Mouse (Mus musculus) large intestine, adult 2 months (tissue): ENCODE data around the gene Cldn3. TPM values are rescaled to one million over a fixed set of nuclear protein-coding genes. Genes with fewer than 3 reads are reported as not detected.
A peak's percentile ranks its signal among the peaks of the same experiment; 100 is the strongest.
"Not testable (repeated sequence)": the region's sequence is repeated elsewhere in the genome, so short reads cannot be mapped to it uniquely, and the experiment has no call there.

Experiments used
- DNase-seq: peaks from one replicate; pipeline ENCODE4 v3.0.0-alpha.2; 2012; ENCODE audit warnings: low read depth, low spot score
- WGBS: fragments of 180-500 bp; shearing (Covaris S2); methylation state at CpG from one replicate; pipeline ENCODE4 v1.1.7; 2018; 5-methylcytosine and 5-hydroxymethylcytosine counted together
- polyA plus RNA-seq: library from polyadenylated mRNA; depleted of rRNA; stranded (reverse); fragments of >200 nt; gene quantifications from 2 replicates; pipeline ENCODE4 v1.2.3, GENCODE M21; 2012

Cldn3 gene
- polyA plus RNA-seq, 1 experiment = 796 TPM

DNA sequence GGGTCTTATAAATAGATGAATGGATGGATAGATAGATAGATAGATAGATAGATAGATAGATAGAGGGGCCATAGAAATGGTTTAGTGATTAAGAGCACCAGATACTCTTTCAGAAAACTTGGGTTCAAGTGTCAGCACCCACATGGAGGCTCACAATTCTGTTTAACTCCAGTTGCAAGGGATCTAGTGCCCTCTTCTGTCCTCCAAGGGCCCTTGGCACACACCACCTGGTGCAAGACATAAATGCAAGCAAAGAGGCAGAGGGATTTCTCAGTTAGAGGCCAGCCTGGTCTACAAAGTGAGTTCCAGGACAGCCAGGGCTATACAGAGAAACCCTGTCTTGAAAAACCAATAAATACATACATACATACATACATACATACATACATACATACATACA, 21.4 kb upstream of the Cldn3 start:
- DNase-seq = not testable (repeated sequence)

DNA sequence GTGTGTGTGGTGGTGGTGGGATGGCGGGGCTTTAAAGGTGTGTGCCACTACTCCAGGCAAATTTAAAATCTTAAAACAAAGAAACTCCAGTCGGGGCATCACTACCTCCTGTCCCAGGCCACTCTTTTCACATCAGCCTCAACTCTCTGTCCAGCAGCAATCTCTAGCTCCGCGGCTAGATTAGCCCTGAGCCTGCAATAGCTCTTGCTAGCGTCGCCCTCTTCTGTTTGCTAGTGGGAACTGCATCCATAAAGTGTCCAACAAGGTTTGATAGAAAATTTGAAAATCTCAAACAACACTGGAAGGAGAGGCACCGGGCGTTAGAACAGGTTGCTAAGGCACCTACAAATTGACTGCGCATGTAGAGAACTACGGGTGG, 20.6 kb upstream of the Cldn3 start:
- DNase-seq = no peak
- WGBS = 7% methylated on average over 10 of the region's 10 CpGs

DNA sequence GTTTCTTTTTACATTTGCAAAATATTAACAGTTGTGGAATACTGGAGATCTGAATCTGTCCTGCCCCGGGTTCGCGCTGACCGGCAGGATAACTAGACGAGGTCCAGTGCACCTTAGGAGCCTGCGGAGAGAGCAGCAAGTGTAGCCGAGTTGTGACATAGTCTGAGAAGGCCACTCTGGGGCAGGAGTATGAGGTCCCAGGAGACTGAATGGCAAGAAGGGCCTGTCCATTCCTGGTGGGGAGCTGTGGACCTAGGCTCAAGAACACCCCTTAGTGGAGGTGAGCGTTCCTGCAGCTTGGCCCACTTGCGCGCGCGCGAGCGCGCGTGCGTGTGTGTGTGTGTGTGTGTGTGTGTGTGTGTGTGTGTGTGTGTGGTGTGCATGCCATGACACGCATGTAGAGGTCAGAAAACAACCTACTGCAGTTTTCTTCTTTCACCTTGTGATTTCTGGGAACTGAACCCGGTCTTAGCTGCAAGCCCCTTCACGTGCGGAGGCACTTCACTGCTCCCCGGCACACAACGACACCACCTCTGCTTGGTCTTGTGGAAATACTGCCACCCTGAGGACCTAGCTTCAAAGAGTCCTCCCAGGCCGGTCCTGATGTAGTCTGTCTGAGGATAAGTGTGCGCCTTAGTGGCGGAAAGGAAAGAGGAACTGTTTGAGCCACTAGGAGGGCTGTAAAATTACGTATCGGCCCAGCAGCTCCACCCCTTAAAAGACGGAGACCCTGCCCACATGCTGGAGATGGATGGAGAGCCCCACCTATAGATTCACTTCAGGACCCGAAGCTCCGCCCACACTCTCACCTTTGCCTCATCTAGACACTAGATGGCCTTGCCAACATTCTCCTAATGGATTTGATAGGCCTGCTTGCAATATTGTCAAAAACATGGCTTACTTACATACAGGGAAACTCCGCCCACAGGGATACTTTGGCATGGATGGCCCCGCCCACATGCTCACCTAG, 19.9 kb upstream of the Cldn3 start:
- peak; percentile 98 for DNase-seq
- WGBS = 3% methylated on average over 32 of the region's 33 CpGs

DNA sequence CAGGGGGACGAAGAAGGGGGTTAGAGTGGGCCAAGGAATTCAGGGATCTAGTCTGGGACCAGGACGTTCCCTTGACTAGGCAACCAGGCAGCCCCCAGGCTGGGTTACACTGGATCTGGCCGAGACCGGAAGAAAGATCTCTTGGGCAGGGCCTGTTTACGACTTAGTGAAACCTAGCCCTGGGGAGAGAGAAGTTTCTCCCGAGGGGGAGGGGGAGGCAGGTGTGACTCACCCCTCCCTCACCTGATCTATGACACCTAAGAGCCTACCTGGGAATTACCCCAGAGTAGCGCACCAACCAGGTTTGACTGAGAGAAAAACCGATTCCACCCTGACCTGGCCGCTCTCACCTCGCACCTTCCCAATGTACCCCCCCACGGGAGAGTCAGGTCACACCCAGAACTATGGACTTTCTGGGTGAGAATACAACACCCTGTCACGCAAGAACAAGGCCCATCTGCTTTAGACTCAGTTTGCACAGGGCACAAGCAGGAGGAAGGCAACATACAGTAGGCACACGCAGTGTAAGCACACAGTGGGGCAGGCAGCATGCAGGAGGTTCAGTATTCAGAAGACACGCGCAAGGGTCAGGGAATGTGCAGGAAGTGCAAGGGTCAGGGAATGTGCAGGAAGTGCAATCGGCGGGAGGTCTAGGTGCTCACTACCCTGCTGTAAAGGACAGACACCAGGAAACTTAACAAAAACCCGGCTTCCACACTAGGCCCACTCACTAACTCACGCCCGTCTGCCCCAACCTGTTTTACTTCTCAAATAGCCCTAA, 18.7 kb upstream of the Cldn3 start:
- WGBS = 31% methylated on average over 20 of the region's 20 CpGs
- no peak for DNase-seq

GRCm38 (mm10) chr5:134970671-134971070, 15.3 kb upstream of the Cldn3 start:
- no peak for DNase-seq
- 75% methylated on average over 8 of the region's 8 CpGs for WGBS

- DNase-seq = no peak
These were observed 12.9 kb upstream of the Cldn3 start for GRCm38 (mm10) chr5:134973081-134973480.

- DNase-seq = no peak
- WGBS = 89% methylated on average over 7 of the region's 7 CpGs
These were observed 12.5 kb upstream of the Cldn3 start for GRCm38 (mm10) chr5:134973526-134973925.

DNA sequence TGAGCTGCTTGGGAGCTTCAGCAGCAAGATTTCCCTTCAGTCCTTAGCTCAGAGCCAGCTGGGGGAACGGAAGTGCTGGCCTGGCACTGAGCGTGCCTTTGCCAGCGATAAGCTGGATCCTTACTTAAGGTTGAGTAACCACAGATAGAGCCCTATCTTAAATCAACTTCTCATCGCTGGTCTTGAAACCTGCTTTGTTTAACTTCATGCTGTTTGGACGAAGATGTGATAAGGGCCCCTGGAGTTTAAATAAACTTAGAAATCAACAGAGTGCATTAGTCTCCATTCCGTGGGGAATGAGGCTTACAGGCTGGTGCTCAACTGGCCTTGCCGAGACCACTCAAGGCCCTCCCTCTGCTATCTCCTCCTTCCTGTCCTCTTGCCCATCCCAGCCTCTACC, 11.7 kb upstream of the Cldn3 start:
- no peak for DNase-seq
- 12% methylated on average over 7 of the region's 7 CpGs for WGBS

GRCm38 (mm10) chr5:134974921-134975320, 11.1 kb upstream of the Cldn3 start:
- DNase-seq = no peak
- WGBS = 30% methylated on average over 2 of the region's 2 CpGs

DNA sequence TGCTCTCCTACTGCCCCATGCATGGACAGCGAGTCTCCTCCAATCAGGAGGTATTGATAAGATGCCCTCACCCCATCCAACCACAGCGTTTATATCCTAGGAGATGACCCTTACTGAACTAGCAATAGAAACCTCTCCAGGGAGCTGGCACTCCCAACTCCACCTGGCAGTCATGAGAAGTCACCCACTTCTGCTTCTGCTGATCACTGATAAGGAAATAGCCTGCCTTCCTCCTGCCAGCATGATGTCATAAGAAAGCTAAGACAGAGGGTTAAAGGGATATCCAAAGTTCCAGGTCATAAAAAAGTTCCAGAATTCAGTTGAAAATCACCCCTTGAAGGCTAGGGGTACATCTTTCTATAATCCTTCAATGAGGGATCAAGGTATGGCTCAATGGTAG, 9.8 kb upstream of the Cldn3 start:
- WGBS = 30% methylated on average over 2 of the region's 2 CpGs

DNA sequence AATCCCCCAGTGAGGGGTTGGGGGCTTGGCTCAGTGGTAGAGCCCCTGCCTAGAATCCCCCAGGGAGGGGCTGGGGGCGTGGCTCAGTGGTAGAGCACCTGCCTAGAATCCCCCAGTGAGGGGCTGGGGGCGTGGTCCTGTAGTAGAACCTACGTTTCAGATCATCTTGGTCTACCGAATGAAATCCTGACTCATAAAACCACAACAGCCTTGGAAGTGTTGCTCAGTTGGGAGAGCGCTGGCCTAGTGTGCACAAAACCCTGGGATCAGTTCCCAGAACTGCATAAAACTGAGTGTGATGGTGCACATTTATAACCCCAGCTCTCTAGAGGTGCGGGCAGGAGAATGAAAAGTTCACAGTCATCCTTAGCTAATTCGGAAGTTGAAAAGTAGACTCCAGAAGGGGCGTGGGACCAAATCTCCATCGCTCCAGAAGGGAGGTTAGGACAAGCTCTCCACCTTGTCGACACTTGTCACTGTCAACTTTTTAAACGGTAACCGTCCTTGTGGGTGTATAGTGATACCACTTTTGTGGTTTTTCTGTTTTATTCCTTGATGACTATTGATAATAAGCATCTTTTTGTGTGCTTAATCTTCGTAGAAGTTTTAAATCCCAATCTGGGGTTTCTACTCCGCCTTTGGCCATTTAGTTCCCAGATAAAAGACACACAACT, 9.3 kb upstream of the Cldn3 start:
- 77% methylated on average over 14 of the region's 14 CpGs for WGBS
- DNase-seq = no peak

More for the DNA sequence above, 9.8 kb upstream of the Cldn3 start:
- DNase-seq = no peak

- 69% methylated on average over 4 of the region's 4 CpGs for WGBS
- no peak for DNase-seq
These were observed 8.2 kb upstream of the Cldn3 start for GRCm38 (mm10) chr5:134977837-134978236.

GRCm38 (mm10) chr5:134981149-134981548, 4.9 kb upstream of the Cldn3 start:
- DNase-seq = peak; percentile 89
- 20% methylated on average over 10 of the region's 10 CpGs for WGBS

GRCm38 (mm10) chr5:134983111-134983510, 2.9 kb upstream of the Cldn3 start:
- WGBS = 24% methylated on average over 1 of the region's 1 CpGs
- no peak for DNase-seq

- no peak for DNase-seq
- WGBS = 25% methylated on average over 3 of the region's 3 CpGs
These were observed 2.2 kb upstream of the Cldn3 start for GRCm38 (mm10) chr5:134983771-134984170.

GRCm38 (mm10) chr5:134986298-134987268, 569 bp downstream of the Cldn3 start:
- 4% methylated on average over 79 of the region's 79 CpGs for whole genome bisulfite sequencing
- no peak for DNase-seq

- 14% methylated on average over 11 of the region's 11 CpGs for WGBS
- DNase-seq = no peak
These were observed 3.2 kb downstream of the Cldn3 start for GRCm38 (mm10) chr5:134989166-134989565.

DNA sequence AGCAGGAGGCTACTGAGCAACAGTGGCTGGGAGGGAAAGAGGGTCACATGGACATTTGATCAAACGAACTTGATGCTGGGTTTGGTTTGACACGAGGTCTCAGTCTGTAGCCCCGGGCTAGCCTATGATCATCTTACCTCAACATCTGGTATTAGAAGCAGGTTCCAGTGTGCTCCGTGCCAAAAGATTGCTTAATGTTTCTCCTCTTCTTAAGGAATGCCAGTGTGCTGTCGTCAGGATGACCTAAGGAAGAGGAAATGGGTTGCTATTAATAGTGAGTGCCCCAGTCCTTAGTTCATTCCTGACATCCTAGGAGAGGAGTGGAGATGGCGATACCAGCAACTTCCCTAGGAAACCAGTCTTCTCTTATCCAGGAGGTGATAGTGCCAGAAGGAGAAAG, 3.7 kb downstream of the Cldn3 start:
- WGBS = 17% methylated on average over 6 of the region's 6 CpGs
- DNase-seq = no peak

- DNase-seq = no peak
These were observed 6.6 kb downstream of the Cldn3 start for GRCm38 (mm10) chr5:134992566-134992965.

More at GRCm38 (mm10) chr5:134992566-134992965, 6.6 kb downstream of the Cldn3 start:
- 45% methylated on average over 5 of the region's 5 CpGs for WGBS
